Mouse (Mus musculus): ENCODE data around the gene Lpcat2.

DNA sequence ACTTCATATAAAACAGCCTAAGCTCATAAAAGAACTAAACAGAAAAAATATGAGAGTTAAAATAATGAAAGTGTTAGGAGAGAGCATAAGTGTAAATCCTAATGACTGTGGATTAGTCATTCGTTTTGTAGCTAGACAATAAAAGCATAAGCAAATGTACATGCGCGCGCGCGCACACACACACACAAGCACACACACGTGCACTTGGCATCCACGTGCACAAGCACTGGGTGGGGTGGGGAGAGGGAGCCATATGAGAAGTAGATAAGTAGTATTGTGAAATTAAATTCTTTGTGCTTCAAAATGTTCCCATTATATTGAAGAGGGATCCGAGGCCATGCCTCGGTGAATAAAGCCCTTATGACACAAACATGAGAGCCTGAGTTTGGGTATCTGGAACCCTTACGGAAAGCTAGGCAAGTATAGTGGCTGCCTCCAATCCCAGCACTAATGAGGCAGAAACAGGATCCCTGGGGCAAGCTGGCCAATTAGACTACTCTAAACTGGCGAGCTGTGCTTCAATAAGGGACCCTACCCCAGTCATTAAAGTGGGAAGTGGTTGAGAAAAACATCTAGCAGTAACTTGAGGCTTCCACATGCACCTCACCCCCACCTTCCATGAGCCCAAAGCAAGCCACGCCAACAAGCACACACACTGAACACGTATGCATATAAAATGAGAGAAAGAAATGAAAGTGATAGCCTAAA lies 3.5 kb downstream of the Lpcat2 start:
- TF ChIP-seq POLR2A (IDR thresholded peaks at IDR 0.05; ENCODE audit: low read depth, low read length) (no peak), CTCF (IDR thresholded peaks at IDR 0.05; ENCODE audit: extremely low read depth, insufficient read length, insufficient replicate concordance, low read depth, low read length) (no peak)

Data from small intestine, adult 2 months (tissue).